Mouse (Mus musculus): Measurements from ENCODE around the gene Slc20a1. TPM values are rescaled to one million over a fixed set of nuclear protein-coding genes. Genes with fewer than 3 reads are reported as not detected.

Gene Slc20a1
- polyA plus RNA-seq, 1 experiment from 2014 or later: 50.3 TPM

DNA sequence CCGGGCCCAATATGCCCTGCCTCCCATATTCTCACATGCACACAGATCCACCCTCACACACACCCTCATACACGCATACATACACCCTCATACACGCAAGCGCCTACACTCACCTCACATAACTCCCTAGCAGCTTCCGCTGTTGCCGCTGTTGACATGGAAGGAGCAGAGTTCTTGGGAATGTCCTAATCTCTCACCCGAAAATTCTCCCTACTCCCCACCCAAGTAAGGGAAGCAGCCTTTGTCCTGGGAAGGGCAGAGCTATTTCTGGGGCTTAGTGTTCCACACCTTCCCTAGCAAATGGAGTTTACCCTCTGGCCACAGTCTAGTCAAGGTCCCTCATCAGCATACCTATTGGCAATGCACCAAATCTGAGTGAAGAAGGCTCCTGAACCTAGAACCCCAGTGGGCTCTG, 49.1 kb downstream of the Slc20a1 start:
- 90% methylated on average over 7 of the region's 7 CpGs for WGBS
- Histone ChIP-seq H3K36me3 (ENCODE audit: control insufficient read depth, insufficient read depth, low read length) (no peaks in the 10 kb centered on the region), H3K4me3 (ENCODE audit: low read depth, low read length) (no peak overlapping the region), H3K27ac (ENCODE audit: low read depth, low read length) (no peak overlapping the region), H3K9me3 (ENCODE audit: control insufficient read depth, low read length) (no peaks in the 10 kb centered on the region), H3K9ac (ENCODE audit: low read depth, low read length) (no peak overlapping the region), H3K27me3 (ENCODE audit: control insufficient read depth, insufficient read depth, low read length) (no peaks in the 10 kb centered on the region), H3K4me1 (replicated peaks; ENCODE audit: control insufficient read depth, insufficient read depth, low read length) (no peaks in the 10 kb centered on the region), H3K4me2 (replicated peaks; ENCODE audit: low read depth, low read length) (no peak overlapping the region)
- ATAC-seq (ENCODE audit: low FRiP score): no peak
- DNase-seq (ENCODE audit: low spot score): no peak

- H3K36me3 ChIP-seq (ENCODE audit: control insufficient read depth, insufficient read depth, low read length): no peaks in the 10 kb centered on the region
- no peak overlapping the region for H3K4me3 ChIP-seq (ENCODE audit: low read depth, low read length)
- H3K27me3 ChIP-seq (ENCODE audit: control insufficient read depth, insufficient read depth, low read length): no peaks in the 10 kb centered on the region
- no peak for ATAC-seq (ENCODE audit: low FRiP score)
- no peaks in the 10 kb centered on the region for H3K9me3 ChIP-seq (ENCODE audit: control insufficient read depth, low read length)
- H3K4me2 ChIP-seq (replicated peaks; ENCODE audit: low read depth, low read length): no peak overlapping the region
- H3K9ac ChIP-seq (ENCODE audit: low read depth, low read length): no peak overlapping the region
- no peaks in the 10 kb centered on the region for H3K4me1 ChIP-seq (replicated peaks; ENCODE audit: control insufficient read depth, insufficient read depth, low read length)
- H3K27ac ChIP-seq (ENCODE audit: low read depth, low read length): no peak overlapping the region
- no peak for DNase-seq (ENCODE audit: low spot score)
- 50% methylated on average over 1 of the region's 1 CpGs for WGBS
Measured at GRCm38 (mm10) chr2:129249321-129249720, 50.8 kb downstream of the Slc20a1 start.

DNA sequence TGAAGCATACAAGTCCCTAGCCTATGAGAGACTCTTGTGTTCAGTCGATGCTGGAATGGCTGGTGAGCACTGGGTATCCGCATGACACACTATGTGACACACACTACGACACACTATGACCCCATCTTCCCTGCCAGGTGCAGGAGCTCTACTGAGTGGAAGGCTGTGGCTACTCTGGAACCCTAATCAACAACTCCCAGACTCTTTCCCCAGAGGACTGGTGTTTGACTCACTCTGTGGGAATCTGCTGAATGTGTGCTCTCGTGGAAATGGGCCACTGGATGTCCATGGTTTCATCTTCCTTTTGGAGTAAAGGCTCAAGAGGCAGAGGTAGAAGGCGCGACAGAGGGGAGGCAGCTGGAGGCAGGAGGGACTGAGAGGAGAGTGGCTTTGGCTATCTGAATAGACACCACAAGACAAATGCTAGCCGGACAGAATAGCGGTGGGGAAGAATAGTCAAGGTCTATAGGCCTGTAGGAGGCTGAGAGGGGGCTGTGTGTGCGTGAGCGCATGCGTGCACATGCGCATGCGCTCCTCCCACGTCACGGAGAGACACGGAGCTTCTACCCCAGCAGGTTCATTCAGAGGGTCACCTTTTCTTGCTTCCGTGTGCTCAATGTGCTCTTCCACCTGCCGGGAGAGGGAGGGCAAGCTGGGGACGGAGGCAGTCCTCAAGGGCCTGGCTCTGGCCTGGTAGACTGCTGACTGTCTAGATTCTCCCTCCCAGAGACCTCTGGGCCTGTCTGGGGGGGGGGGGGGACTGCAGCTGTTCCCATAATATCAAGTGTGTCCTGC, 54.5 kb downstream of the Slc20a1 start:
- WGBS: 88% methylated on average over 17 of the region's 19 CpGs
- no peak overlapping the region for H3K4me3 ChIP-seq (ENCODE audit: low read depth, low read length)
- DNase-seq (ENCODE audit: low spot score): no peak

DNA sequence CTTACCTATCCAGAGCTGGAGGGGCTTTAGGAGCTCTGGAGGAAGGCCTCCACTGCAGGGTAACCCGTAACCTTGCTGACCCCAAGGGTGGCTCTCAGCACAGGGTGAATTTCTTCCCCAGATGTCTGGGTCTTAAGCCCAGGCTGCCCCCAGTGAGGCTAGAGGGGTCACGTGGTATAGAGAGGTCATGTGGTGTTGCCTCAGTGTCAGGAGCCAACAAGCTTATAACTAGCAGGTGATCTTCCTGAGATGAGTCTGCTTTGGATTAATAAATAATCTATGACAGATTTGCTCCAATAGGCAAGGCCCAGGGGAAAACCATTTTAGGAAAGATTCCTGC, 55.0 kb downstream of the Slc20a1 start:
- DNase-seq (ENCODE audit: low spot score): no peak
- 70% methylated on average over 2 of the region's 2 CpGs for WGBS
- H3K4me3 ChIP-seq (ENCODE audit: low read depth, low read length): no peak overlapping the region
- no peak overlapping the region for H3K4me2 ChIP-seq (replicated peaks; ENCODE audit: low read depth, low read length)
- ATAC-seq (ENCODE audit: low FRiP score): no peak
- H3K4me1 ChIP-seq (replicated peaks; ENCODE audit: control insufficient read depth, insufficient read depth, low read length): no peaks in the 10 kb centered on the region
- no peaks in the 10 kb centered on the region for H3K9me3 ChIP-seq (ENCODE audit: control insufficient read depth, low read length)
- no peak overlapping the region for H3K9ac ChIP-seq (ENCODE audit: low read depth, low read length)
- no peak overlapping the region for H3K27ac ChIP-seq (ENCODE audit: low read depth, low read length)
- no peaks in the 10 kb centered on the region for H3K27me3 ChIP-seq (ENCODE audit: control insufficient read depth, insufficient read depth, low read length)
- H3K36me3 ChIP-seq (ENCODE audit: control insufficient read depth, insufficient read depth, low read length): no peaks in the 10 kb centered on the region

More for the DNA sequence above, 54.5 kb downstream of the Slc20a1 start:
- Histone ChIP-seq H3K9ac (ENCODE audit: low read depth, low read length) (no peak overlapping the region), H3K27ac (ENCODE audit: low read depth, low read length) (no peak overlapping the region), H3K9me3 (ENCODE audit: control insufficient read depth, low read length) (no peaks in the 10 kb centered on the region), H3K4me1 (replicated peaks; ENCODE audit: control insufficient read depth, insufficient read depth, low read length) (no peaks in the 10 kb centered on the region), H3K4me2 (replicated peaks; ENCODE audit: low read depth, low read length) (no peak overlapping the region), H3K27me3 (ENCODE audit: control insufficient read depth, insufficient read depth, low read length) (no peaks in the 10 kb centered on the region), H3K36me3 (ENCODE audit: control insufficient read depth, insufficient read depth, low read length) (no peaks in the 10 kb centered on the region)
- no peak for ATAC-seq (ENCODE audit: low FRiP score)

- DNase-seq (ENCODE audit: low spot score) (no peak), ATAC-seq (ENCODE audit: low FRiP score) (no peak)
- Histone ChIP-seq H3K4me1 (replicated peaks; ENCODE audit: control insufficient read depth, insufficient read depth, low read length) (no peaks in the 10 kb centered on the region), H3K27ac (ENCODE audit: low read depth, low read length) (no peak overlapping the region), H3K36me3 (ENCODE audit: control insufficient read depth, insufficient read depth, low read length) (no peaks in the 10 kb centered on the region), H3K9me3 (ENCODE audit: control insufficient read depth, low read length) (no peaks in the 10 kb centered on the region), H3K4me3 (ENCODE audit: low read depth, low read length) (no peak overlapping the region), H3K4me2 (replicated peaks; ENCODE audit: low read depth, low read length) (no peak overlapping the region), H3K27me3 (ENCODE audit: control insufficient read depth, insufficient read depth, low read length) (no peaks in the 10 kb centered on the region), H3K9ac (ENCODE audit: low read depth, low read length) (no peak overlapping the region)
- 85% methylated on average over 2 of the region's 2 CpGs for WGBS
Measured at GRCm38 (mm10) chr2:129254076-129254475, 55.5 kb downstream of the Slc20a1 start.

DNA sequence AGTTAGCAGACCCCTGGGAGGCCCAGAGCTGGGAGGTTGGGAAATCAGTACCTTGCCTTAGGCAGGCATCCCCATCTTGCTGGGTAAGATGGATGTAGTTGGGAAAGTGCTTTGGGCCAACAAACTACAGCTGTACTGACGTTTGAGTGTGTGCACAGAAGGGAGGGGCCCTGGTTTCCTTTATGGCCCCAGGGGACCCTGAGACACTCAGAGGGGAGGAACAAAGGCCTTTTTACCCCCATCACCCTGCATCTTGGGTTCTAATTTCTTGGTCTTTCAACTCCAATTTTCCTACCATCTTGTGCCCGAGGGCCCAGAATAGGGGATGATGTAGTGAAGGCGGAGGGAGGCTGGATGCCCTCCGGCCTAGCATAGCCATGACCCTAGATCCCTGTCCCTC, 57.4 kb downstream of the Slc20a1 start:
- no peak for DNase-seq (ENCODE audit: low spot score)
- Histone ChIP-seq H3K27ac (ENCODE audit: low read depth, low read length) (no peak overlapping the region), H3K4me2 (replicated peaks; ENCODE audit: low read depth, low read length) (no peak overlapping the region), H3K27me3 (ENCODE audit: control insufficient read depth, insufficient read depth, low read length) (no peaks in the 10 kb centered on the region), H3K9ac (ENCODE audit: low read depth, low read length) (no peak overlapping the region), H3K4me3 (ENCODE audit: low read depth, low read length) (no peak overlapping the region), H3K4me1 (replicated peaks; ENCODE audit: control insufficient read depth, insufficient read depth, low read length) (no peaks in the 10 kb centered on the region), H3K36me3 (ENCODE audit: control insufficient read depth, insufficient read depth, low read length) (no peaks in the 10 kb centered on the region), H3K9me3 (ENCODE audit: control insufficient read depth, low read length) (no peaks in the 10 kb centered on the region)
- no peak for ATAC-seq (ENCODE audit: low FRiP score)
- WGBS: 75% methylated on average over 4 of the region's 4 CpGs

DNA sequence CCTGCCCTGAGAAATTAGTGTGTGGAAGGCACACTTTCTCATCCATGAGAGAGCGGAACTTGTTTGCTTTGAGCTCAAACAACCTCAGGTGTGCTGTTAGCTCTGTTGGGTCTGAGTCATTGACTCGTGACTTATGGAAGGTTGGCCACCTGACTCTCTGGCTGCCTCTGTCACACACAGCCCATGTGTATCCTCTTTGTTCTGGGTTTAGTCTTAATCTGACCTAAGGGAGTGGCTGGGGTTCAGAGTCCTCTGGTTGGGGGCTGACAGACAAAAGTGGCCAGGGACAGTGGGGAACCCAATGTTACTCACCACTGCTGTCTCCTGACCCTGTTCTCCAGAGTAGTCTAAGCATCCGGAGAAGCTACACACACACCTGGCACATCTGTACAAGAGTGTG, 59.5 kb downstream of the Slc20a1 start:
- H3K9me3 ChIP-seq (ENCODE audit: control insufficient read depth, low read length): no peaks in the 10 kb centered on the region
- H3K36me3 ChIP-seq (ENCODE audit: control insufficient read depth, insufficient read depth, low read length): no peaks in the 10 kb centered on the region
- no peak overlapping the region for H3K4me2 ChIP-seq (replicated peaks; ENCODE audit: low read depth, low read length)
- WGBS: 93% methylated on average over 3 of the region's 3 CpGs
- H3K4me1 ChIP-seq (replicated peaks; ENCODE audit: control insufficient read depth, insufficient read depth, low read length): no peaks in the 10 kb centered on the region
- no peaks in the 10 kb centered on the region for H3K27me3 ChIP-seq (ENCODE audit: control insufficient read depth, insufficient read depth, low read length)
- no peak overlapping the region; the same call in 1 of the 2 replicates for H3K9ac ChIP-seq (ENCODE audit: low read depth, low read length)
- DNase-seq (ENCODE audit: low spot score) (no peak), ATAC-seq (ENCODE audit: low FRiP score) (no peak)
- H3K27ac ChIP-seq (ENCODE audit: low read depth, low read length): no peak overlapping the region
- no peak overlapping the region for H3K4me3 ChIP-seq (ENCODE audit: low read depth, low read length)

GRCm38 (mm10) chr2:129258475-129259211, 60.1 kb downstream of the Slc20a1 start:
- no peak overlapping the region for H3K4me2 ChIP-seq (replicated peaks; ENCODE audit: low read depth, low read length)
- H3K4me3 ChIP-seq (ENCODE audit: low read depth, low read length): no peak overlapping the region
- H3K27ac ChIP-seq (ENCODE audit: low read depth, low read length): no peak overlapping the region
- ATAC-seq (ENCODE audit: low FRiP score) (peak; percentile 60), DNase-seq (ENCODE audit: low spot score) (peak; percentile 87)
- no peaks in the 10 kb centered on the region for H3K4me1 ChIP-seq (replicated peaks; ENCODE audit: control insufficient read depth, insufficient read depth, low read length)
- no peak overlapping the region; the same call in 1 of the 2 replicates for H3K9ac ChIP-seq (ENCODE audit: low read depth, low read length)
- 45% methylated on average over 7 of the region's 7 CpGs for WGBS
- H3K36me3 ChIP-seq (ENCODE audit: control insufficient read depth, insufficient read depth, low read length): no peaks in the 10 kb centered on the region
- no peaks in the 10 kb centered on the region for H3K9me3 ChIP-seq (ENCODE audit: control insufficient read depth, low read length)
- no peaks in the 10 kb centered on the region for H3K27me3 ChIP-seq (ENCODE audit: control insufficient read depth, insufficient read depth, low read length)

DNA sequence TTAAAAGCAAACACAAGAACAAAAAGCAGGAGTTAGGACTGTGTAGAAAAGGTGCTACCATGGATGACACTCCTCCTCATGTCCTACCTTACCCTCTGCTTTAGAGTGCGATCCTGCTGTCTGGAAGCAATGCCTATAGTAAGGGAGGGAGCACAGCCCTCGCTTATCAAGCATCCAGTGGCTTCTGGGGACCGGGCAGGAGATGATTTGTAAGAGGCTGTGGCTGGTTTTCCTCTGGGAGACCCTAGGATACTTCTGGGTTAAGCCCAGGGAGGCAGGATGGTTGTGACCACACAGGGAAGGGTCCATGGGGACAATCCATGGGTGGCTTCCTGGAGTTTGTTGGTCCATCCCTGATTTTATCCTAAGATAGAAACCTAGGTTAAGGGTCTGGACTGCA, 62.1 kb downstream of the Slc20a1 start:
- H3K9ac ChIP-seq (ENCODE audit: low read depth, low read length): no peak overlapping the region
- 75% methylated on average over 3 of the region's 3 CpGs for WGBS

More for the DNA sequence above, 62.1 kb downstream of the Slc20a1 start:
- DNase-seq (ENCODE audit: low spot score) (no peak), ATAC-seq (ENCODE audit: low FRiP score) (no peak)
- H3K4me1 ChIP-seq (replicated peaks; ENCODE audit: control insufficient read depth, insufficient read depth, low read length): no peaks in the 10 kb centered on the region
- H3K27ac ChIP-seq (ENCODE audit: low read depth, low read length): no peak overlapping the region
- no peak overlapping the region for H3K4me3 ChIP-seq (ENCODE audit: low read depth, low read length)
- H3K36me3 ChIP-seq (ENCODE audit: control insufficient read depth, insufficient read depth, low read length): no peaks in the 10 kb centered on the region
- no peaks in the 10 kb centered on the region for H3K9me3 ChIP-seq (ENCODE audit: control insufficient read depth, low read length)
- no peak overlapping the region for H3K4me2 ChIP-seq (replicated peaks; ENCODE audit: low read depth, low read length)
- H3K27me3 ChIP-seq (ENCODE audit: control insufficient read depth, insufficient read depth, low read length): no peaks in the 10 kb centered on the region
